Mouse (Mus musculus): ENCODE measurements around the gene Ccrl2.

DNA sequence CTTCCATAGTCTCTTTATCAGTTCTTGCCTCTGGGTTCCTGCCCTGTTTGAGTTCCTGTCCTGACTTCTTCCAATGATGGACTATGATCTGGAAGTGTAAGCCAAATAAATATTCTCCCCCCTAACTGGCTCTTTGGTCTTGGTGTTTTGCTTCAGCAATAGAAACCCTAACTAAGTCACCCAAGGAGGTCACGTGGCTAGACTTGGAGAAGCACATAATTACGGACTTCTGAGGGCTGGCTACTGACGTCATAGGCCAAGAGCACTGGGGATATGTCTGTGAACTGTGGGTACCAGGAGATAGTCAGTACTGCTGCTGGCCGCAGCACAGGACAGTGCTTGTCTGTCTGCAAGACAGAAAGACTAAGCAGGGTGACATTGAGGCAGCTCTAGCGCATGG lies 24.4 kb upstream of the Ccrl2 start:
- TF ChIP-seq POLR2A (IDR thresholded peaks at IDR 0.05; ENCODE audit: control insufficient read depth, low read depth, low read length) = no peak
- no peak for TF ChIP-seq CTCF (IDR thresholded peaks at IDR 0.05; ENCODE audit: control insufficient read depth, insufficient read depth, insufficient replicate concordance, low read depth, low read length)
